Mouse (Mus musculus): ENCODE measurements around the gene Slc1a4. TPM values are rescaled to one million over a fixed set of nuclear protein-coding genes. Genes with fewer than 3 reads are reported as not detected.

Slc1a4 gene
- polyA plus RNA-seq, 1 experiment from 2014 or later: 12.5 TPM

DNA sequence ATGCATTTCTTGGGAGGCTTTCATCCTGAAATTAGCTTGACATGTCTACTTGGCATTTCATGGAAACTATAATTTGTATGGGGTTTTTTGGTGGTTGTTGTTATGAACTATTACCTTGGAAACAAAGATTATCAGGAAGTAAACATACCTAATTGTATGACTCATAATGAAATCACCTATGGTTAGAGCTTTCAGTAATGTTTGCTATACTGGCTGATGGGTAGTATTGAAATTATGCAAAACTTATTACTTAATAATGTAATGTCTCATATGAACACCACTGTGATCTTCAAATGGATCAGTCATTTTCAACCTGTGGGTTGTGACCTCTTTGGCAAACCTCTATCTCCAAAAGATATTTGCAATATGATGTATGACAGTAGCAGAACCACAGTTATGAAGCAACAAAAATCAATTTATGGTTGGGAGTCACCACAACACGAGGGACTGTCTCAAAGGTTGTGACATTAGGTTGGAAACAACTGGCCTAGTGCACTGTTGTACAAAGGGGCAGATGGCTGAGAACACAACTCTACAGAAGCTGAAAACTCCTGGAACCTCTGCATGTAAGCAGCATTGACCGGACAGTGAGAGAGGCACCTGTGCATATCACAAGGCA lies 49.8 kb downstream of the Slc1a4 start:
- Histone ChIP-seq H3K4me1 (no peaks in the 10 kb centered on the region), H3K4me2 (no peak overlapping the region), H3K27ac (no peak overlapping the region), H3K4me3 (no peak overlapping the region), H3K27me3 (no peaks in the 10 kb centered on the region), H3K9me3 (no peaks in the 10 kb centered on the region), H3K36me3 (no peaks in the 10 kb centered on the region), H3K9ac (no peak overlapping the region)
- ATAC-seq (ENCODE audit: insufficient number of reproducible peaks, insufficient read depth, low FRiP score, low TSS enrichment, low read depth): no peak
- 82% methylated on average over 2 of the region's 2 CpGs for WGBS

DNA sequence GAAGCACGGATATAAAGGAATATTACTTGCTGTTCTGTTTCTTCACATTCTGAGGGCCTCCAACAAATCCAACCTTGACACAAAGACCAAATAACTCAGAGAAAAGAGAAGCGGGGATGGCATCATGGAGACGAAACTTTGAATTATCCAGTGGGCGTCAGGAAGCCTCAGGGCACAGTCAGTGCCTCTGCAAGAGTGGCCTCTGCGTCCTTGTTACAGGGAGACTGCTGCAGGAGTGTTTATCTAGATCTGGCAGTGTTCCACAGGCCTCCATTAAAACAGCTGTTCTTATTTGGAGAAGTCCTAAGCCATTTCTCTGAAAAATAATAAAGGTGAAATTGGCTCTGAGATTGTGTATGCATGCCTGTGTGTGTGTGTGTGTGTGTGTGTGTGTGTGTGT lies 51.5 kb downstream of the Slc1a4 start:
- no peaks in the 10 kb centered on the region for H3K9me3 ChIP-seq
- H3K9ac ChIP-seq: no peak overlapping the region
- H3K4me2 ChIP-seq: no peak overlapping the region
- no peaks in the 10 kb centered on the region for H3K36me3 ChIP-seq
- H3K4me3 ChIP-seq: no peak overlapping the region
- ATAC-seq (ENCODE audit: insufficient number of reproducible peaks, insufficient read depth, low FRiP score, low TSS enrichment, low read depth): no peak
- WGBS: 49% methylated on average over 5 of the region's 5 CpGs
- no peak overlapping the region for H3K27ac ChIP-seq
- H3K27me3 ChIP-seq: no peaks in the 10 kb centered on the region
- no peaks in the 10 kb centered on the region for H3K4me1 ChIP-seq

DNA sequence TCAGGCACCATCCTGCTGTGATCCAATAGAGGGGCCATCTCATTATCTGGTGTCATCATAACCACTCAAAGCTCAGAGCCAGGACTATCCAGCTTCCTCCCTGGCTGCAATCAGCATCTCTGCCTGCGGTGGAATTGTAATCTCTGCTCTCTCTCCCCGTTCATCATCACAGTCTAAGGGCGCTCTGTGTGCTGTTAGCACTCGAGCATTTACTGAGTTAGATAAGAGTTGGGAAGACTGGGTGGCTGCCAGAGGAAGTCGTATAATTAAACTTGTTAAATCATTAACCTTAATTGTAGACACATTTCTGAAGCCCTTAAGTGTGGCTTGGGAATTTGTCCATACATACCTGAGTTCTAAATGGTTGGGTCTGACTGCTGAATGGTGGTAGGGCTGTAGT lies 53.8 kb downstream of the Slc1a4 start:
- Histone ChIP-seq H3K9me3 (no peaks in the 10 kb centered on the region), H3K4me3 (no peak overlapping the region), H3K4me1 (no peaks in the 10 kb centered on the region), H3K27ac (no peak overlapping the region), H3K4me2 (no peak overlapping the region), H3K9ac (no peak overlapping the region), H3K36me3 (no peaks in the 10 kb centered on the region), H3K27me3 (no peaks in the 10 kb centered on the region)
- 43% methylated on average over 5 of the region's 5 CpGs for WGBS
- ATAC-seq (ENCODE audit: insufficient number of reproducible peaks, insufficient read depth, low FRiP score, low TSS enrichment, low read depth): no peak

DNA sequence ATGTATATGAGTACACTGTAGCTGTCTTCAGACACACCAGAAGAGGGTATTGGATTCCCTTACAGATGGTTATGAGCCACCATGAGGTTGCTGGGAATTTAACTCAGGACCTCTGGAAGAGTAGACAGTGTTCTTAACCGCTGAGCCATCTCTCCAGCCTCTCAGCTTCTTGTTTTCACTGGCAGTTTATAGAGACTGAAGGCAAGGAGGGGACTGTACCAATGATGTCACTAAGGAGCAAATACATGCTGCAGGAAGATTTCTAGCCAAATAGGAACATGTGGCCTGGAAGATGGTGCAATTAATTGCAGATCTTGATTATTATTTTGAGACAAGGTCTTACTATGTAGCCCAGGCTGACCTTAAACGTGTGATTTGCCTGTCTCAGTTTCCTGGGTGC lies 55.4 kb downstream of the Slc1a4 start:
- H3K9ac ChIP-seq: no peak overlapping the region
- 73% methylated on average over 2 of the region's 2 CpGs for WGBS
- no peak for ATAC-seq (ENCODE audit: insufficient number of reproducible peaks, insufficient read depth, low FRiP score, low TSS enrichment, low read depth)
- H3K9me3 ChIP-seq: no peaks in the 10 kb centered on the region
- no peak overlapping the region for H3K27ac ChIP-seq
- no peak overlapping the region for H3K4me2 ChIP-seq
- no peaks in the 10 kb centered on the region for H3K36me3 ChIP-seq
- H3K4me3 ChIP-seq: no peak overlapping the region
- no peaks in the 10 kb centered on the region for H3K4me1 ChIP-seq
- H3K27me3 ChIP-seq: no peaks in the 10 kb centered on the region

DNA sequence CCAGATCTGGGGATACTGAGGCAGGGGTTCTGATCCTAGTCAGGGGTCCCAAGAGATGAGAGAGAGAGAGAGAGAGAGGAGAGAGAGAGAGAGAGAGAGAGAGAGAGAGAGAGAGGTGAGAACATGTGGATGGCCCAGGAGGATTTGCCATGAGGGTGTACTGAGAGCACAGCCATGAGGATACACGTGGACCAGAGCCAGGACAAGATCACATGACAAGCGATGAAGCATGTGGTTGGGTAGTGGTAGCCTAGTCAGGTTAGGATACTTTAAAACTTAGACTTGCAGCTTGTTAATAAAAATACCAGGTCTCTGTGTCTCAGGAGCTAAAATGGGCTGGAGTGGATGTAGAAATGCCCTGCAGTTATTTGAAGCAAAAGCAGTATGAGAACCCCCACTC lies 56.5 kb downstream of the Slc1a4 start:
- Histone ChIP-seq H3K27ac (no peak overlapping the region), H3K4me2 (no peak overlapping the region), H3K27me3 (no peaks in the 10 kb centered on the region), H3K4me3 (no peak overlapping the region), H3K9me3 (no peaks in the 10 kb centered on the region), H3K4me1 (no peaks in the 10 kb centered on the region), H3K9ac (no peak overlapping the region), H3K36me3 (no peaks in the 10 kb centered on the region)
- 66% methylated on average over 2 of the region's 2 CpGs for WGBS
- ATAC-seq (ENCODE audit: insufficient number of reproducible peaks, insufficient read depth, low FRiP score, low TSS enrichment, low read depth): no peak

DNA sequence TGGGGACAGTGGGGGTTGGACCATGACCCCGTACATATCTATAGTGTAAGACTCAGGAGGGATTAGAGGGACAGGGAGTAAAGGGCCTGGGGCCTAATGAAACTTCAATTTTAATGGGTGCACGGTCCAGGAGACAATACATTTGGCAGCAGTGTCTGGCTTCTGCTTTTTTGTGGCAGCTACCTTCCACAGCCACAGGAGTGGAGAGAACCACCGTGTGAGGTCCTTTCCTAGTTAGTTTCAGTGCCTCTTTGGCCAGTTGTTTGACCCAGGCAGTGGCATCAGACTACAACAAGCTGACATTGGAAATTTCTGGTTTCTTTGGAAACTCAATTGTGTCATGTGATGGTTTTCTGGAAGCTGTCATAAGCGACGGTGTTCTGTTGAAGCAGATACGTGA lies 62.6 kb downstream of the Slc1a4 start:
- Histone ChIP-seq H3K4me1 (no peaks in the 10 kb centered on the region), H3K36me3 (no peaks in the 10 kb centered on the region), H3K9me3 (no peaks in the 10 kb centered on the region), H3K27ac (no peak overlapping the region), H3K4me3 (no peak overlapping the region), H3K9ac (no peak overlapping the region), H3K27me3 (no peaks in the 10 kb centered on the region), H3K4me2 (no peak overlapping the region)
- WGBS: 81% methylated on average over 6 of the region's 6 CpGs
- ATAC-seq (ENCODE audit: insufficient number of reproducible peaks, insufficient read depth, low FRiP score, low TSS enrichment, low read depth): no peak

DNA sequence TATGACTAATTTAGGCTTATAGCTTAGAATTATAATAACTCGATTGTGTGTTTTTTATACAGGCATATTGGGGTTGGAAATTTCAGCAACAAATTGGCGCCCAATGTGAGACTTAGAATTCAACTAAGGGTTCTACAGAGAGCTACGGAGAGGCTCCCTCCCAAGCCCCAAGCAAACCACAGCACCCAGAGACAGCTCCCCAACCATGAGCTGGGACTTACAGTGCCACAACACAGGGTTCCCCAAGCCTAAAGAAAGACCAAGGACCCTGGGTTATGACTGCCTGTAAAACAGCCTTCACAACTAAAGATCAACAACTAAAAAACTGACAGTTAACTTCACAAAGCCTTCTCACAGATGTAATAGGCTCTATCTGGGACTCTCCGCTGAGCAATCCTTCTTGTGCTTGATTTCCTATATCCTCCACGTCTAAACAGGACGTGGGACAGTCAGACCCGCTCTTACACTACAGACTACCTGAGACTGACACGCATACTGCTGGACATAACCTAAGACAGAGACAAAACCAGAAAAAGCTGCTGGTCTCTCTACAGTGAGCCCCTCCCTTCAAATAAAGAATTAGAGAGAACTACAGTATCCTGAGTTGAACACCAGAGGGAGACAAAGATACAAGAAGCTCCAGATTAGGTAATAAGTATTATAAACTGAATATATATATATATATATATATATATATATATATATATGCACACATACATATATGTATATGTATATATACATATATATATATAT lies 69.7 kb downstream of the Slc1a4 start:
- H3K4me3 ChIP-seq: no peak overlapping the region
- 0 out of 2 replicates have a peak, but pooled peaks cover 4% of the 10 kb centered on the region for H3K4me1 ChIP-seq
- H3K27me3 ChIP-seq: no peaks in the 10 kb centered on the region
- no peak for ATAC-seq (ENCODE audit: insufficient number of reproducible peaks, insufficient read depth, low FRiP score, low TSS enrichment, low read depth)
- H3K36me3 ChIP-seq: no peaks in the 10 kb centered on the region
- WGBS: 53% methylated on average over 8 of the region's 8 CpGs
- no peak overlapping the region for H3K27ac ChIP-seq
- no peak overlapping the region for H3K9ac ChIP-seq
- H3K9me3 ChIP-seq: no peaks in the 10 kb centered on the region
- H3K4me2 ChIP-seq: no peak overlapping the region

DNA sequence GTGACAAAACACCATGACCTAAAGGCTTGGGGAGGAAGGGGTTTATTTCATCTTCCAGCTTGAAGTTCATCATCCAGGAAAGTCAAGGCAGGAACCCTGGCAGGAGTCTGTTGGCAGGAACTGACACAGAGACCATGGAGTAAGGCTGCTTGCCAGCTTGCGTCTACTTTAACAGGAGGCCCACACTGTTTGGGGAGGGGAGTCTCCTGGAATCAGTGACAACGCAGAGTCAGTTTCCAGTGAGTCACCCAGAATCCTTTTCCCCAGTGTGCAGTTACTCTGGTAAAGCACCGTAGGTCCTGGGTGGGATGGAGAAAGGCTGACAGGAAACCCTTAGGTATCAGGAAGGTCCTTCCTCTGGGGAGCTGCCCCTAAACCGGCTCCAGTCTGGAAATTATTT lies 77.7 kb downstream of the Slc1a4 start:
- Histone ChIP-seq H3K36me3 (no peaks in the 10 kb centered on the region), H3K9me3 (no peaks in the 10 kb centered on the region), H3K4me3 (no peak overlapping the region), H3K4me2 (no peak overlapping the region), H3K4me1 (peaks cover 7% of the 10 kb centered on the region; the same call in 1 of the 2 replicates), H3K27ac (no peak overlapping the region), H3K27me3 (no peaks in the 10 kb centered on the region), H3K9ac (no peak overlapping the region)
- 82% methylated on average over 4 of the region's 4 CpGs for WGBS
- ATAC-seq (ENCODE audit: insufficient number of reproducible peaks, insufficient read depth, low FRiP score, low TSS enrichment, low read depth): no peak

DNA sequence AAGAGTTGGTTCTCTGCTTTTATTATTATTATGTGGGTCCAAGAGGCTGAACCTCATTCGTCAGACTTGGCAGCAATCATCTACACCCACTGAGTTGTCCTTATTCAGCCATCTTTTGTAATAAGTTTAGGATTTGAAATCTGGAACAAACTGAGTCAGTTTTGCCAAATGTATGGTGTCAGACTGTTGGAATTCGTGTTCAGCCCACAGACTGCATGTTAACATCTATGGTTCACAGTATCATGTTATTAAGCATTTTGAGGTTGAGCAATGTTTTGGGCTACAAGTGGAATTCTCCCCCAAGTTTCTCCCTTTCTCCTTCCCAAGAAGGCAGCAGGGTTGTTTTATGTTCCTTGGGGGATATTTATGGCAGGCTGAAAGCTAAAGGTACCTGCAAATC lies 79.4 kb downstream of the Slc1a4 start:
- whole genome bisulfite sequencing: 66% methylated on average over 2 of the region's 2 CpGs
- no peak overlapping the region for H3K27ac ChIP-seq
- no peaks in the 10 kb centered on the region for H3K9me3 ChIP-seq

More for the DNA sequence above, 79.4 kb downstream of the Slc1a4 start:
- H3K9ac ChIP-seq: no peak overlapping the region
- peaks cover 8% of the 10 kb centered on the region for H3K4me1 ChIP-seq
- no peak overlapping the region for H3K4me2 ChIP-seq
- no peak overlapping the region for H3K4me3 ChIP-seq
- H3K27me3 ChIP-seq: no peaks in the 10 kb centered on the region
- no peak for ATAC-seq (ENCODE audit: insufficient number of reproducible peaks, insufficient read depth, low FRiP score, low TSS enrichment, low read depth)
- no peaks in the 10 kb centered on the region for H3K36me3 ChIP-seq

Other genes with a start within 250 kb of the Slc1a4 start
- 126 and 134 TPM in 2 replicates for gene Actr2, start 219.8 kb downstream of the Slc1a4 start, polyA plus RNA-seq (2015; fragmentation: Nextera tagmentation; extraction: Ambion mirVana)
- gene Rab1a, start 131.3 kb downstream of the Slc1a4 start, polyA plus RNA-seq (2015; fragmentation: Nextera tagmentation; extraction: Ambion mirVana): 251 and 290 TPM in 2 replicates
- gene Cep68, start 83.3 kb downstream of the Slc1a4 start, polyA plus RNA-seq (2015; fragmentation: Nextera tagmentation; extraction: Ambion mirVana): 39.0 and 39.1 TPM in 2 replicates
- 40.5 and 47.9 TPM in 2 replicates for gene Sertad2, start 210.5 kb upstream of the Slc1a4 start, polyA plus RNA-seq (2015; fragmentation: Nextera tagmentation; extraction: Ambion mirVana)

Measured in embryonic facial prominence, embryonic 13.5 days (tissue).